Mouse (Mus musculus) yolk sac, embryonic 10.5 days (tissue): ENCODE measurements around the gene Gucy2d.

Experiments
- DNase-seq: peaks from one replicate; pipeline ENCODE4 v3.0.0-alpha.2; 2017; ENCODE audit warnings: low spot score

The Gucy2d gene

GRCm38 (mm10) chr7:98523070-98523812, 83.0 kb downstream of the Gucy2d start:
- DNase-seq: no peak

DNA sequence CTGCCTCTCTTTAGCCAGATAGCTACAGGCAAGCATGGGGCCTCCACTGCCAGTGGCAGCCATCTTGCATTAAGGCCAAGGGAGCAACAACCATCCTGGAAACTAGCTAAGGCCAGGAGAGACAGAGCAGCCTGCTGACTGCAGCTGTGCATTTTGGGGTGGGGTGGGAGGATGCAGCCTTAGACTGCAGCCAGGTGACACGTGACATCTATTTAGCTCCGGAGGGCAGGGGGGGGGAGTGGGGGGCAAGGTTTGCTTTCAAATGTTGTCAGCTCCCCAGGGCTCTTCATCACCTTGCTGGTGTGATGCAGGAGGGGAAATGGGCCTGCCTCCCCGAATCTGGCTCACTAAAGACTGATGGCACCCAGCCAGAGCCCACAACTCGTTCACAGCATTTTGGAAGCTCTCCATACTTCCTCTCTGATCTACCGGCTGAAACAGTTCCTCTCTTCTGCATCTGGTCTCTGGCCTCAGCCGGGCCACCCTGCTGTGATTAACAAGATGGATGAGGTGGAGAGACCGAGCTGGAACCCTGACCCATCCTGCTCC, 83.7 kb downstream of the Gucy2d start:
- no peak for DNase-seq

GRCm38 (mm10) chr7:98524401-98524800, 84.2 kb downstream of the Gucy2d start:
- DNase-seq: no peak

- no peak for DNase-seq
These were observed 84.9 kb downstream of the Gucy2d start for GRCm38 (mm10) chr7:98524869-98525699.
